Mouse (Mus musculus) left cerebral cortex, postnatal 14 days (tissue): Measurements from ENCODE around the gene Kcnj12. TPM values are rescaled to one million over a fixed set of nuclear protein-coding genes. Genes with fewer than 3 reads are reported as not detected.

Experiments used
- DNase-seq, 2 experiments: peaks; one replicate each; pipeline ENCODE4 v3.0.0; 2021 to 2022; ENCODE audit warnings: low spot score in 2 of 2, mixed read lengths in 1 of 2
- intact Hi-C: fragments of 180-260 bp; cut with DNase I; formaldehyde crosslinking; loops from one replicate; pipeline ENCODE4 v1.15.1; 2025
- total RNA-seq, 2 experiments: library from RNA; stranded (reverse); gene quantifications; 2 replicates each; pipeline ENCODE4 v1.2.3; 2021

Gene Kcnj12
- total RNA-seq, 2 experiments from 2014 or later: 12.9 to 13.5 TPM

DNA sequence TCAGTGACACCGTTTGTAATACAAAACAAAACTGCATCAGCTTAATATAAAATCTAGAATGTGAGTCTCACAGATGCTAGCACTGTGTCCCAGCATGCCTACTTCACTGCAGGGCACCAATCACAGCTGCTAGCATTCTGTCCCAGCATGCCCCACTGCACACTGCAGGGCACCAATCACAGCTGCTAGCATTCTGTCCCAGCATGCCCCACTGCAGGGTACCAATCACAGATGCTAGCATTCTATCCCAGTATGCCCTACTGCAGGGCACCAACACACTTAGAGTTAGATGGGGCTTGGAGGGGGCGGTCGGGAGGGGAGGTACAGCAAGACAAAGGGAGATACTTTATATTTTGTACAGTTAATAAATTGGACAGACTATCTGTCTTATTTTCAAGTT is 68.8 kb downstream of the Kcnj12 start:
- DNase-seq: no peak
- intact Hi-C loops: loop anchor here (1.0 to 5.0 kb wide), 2 partner anchors 137 to 159 kb away; partner anchors contain the start of gene Map2k3

DNA sequence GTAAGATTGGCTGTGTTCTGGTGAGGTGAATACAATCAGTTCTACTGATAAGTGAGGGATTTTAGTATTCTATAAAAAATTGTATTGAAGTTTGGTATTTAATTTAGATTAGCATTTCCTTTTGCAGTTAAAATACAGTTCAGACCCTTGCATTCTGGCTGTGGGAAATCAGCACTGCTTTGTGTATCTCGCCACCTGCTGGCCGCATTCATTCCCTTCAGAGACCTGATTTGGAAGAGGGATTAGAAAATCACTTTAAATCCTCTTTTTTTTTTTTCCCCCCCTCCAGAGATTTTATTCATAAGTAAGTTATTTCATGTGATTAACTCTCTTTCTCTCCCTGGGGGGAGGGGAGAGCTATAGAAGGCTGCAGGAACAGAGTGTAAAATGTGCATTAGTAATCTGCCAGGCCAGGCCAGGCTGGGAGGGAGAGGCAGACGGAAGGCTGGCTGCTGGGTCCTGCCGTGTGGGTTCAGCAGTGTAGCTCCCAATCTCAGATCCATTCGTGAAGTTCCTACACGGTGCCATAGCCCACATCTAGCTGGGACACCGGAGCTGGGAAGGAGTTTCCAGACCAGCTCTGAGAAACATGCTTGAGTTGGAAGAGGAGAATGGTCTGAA is 69.4 kb downstream of the Kcnj12 start:
- DNase-seq: peak; percentile 75 to 89
- intact Hi-C loops: loop anchor here (1.0 to 5.0 kb wide), 2 partner anchors 137 to 159 kb away; partner anchors contain the start of gene Map2k3

DNA sequence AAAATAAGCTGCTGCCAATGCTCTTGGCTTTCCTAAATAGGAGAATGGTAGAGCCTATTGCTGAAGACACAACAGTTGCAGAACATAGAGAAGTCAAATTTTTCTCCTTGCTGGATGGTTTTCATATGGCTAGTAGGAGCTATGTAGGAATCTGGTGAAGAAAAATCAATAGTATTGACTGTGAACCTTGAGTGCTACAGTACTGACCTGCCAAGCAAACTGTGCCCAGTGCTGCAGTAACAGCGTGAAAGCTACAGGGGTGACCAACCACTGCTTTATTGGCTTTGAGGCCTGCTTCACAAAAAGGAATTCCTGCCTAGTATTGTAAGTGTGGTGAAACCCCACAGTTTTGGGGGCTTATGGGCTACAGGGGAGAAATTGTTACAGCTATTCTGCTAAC is 75.7 kb downstream of the Kcnj12 start:
- intact Hi-C loops: no loop called here
- DNase-seq: no peak

DNA sequence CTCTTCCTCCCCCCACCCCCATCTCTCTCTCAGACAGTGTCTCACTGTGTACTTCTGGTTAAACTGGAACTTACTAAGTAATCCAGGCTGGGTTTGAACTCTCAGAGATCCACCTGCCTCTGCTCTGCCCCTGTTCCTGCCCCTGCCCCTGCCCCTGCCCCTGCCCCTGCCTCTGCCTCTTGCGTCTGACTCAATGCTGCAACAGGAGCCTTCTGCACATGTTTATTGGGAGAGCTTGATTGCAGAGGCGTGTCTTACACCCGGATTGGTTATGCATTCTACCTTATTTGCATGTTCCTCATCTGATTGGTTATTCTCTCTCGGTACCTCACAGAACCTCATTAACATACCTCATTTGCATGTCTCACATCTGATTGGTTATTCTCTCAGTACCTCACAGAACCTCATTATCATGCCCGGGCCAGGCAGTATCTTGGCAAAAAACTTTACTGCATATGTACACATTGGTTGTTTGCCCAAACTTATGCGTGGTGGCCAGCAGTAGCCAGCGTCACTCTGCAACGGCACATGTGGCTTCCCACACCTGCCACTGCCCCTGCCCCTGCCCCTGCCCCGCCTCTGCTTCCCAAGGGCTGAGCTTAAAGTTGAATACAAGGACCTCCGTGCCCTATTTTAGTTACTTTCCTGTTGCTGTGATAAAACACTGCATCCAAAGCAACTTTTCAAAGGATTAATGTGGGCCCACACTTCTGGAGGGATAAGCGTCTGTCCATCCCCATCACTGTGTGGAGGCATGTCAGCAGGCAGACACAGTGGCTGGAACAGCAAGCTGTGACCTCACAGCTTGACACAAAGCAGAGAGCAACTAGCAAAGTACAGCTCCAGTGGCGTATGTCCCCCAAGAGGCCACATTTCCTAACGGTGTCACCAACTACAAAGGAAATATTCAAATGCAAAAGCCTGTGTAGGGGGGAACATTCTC is 80.3 kb downstream of the Kcnj12 start:
- intact Hi-C loops: loop anchor here (5.0 to 10.0 kb wide), 4 partner anchors 40 to 402 kb away; partner anchors contain the start of genes B9d1 and Slc47a2
- DNase-seq: no peak

DNA sequence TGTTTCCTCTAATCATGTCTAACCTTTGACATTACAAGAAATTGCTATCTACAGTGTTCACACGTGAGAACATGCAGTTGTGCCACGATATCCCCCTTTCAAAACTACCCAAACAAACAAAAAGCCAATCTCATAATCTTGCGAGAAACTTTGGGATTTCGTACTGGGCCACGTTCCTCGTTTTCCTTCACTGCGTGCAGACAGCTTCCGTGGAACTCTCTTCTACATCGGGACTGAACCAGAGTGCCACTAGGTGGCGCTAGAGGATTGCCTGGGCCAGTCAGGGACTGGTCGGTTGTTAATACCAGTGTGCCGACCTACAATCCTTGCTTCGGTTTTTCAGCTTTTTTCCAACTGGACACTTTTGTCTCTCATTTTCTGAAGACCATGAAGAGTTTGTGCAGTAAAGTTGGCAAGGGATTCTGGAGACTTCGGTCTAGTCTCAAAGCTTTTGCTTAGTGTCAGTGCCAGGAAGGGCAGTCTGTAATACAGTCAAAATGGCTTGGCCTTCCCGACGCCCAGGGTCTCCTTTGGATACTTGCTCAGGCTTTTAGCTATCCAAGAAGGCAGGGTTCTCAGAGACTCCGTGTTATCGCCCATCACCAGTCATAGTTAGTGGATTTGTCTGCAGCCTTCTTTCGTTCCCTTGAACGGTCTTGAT is 82.0 kb downstream of the Kcnj12 start:
- intact Hi-C loops: loop anchor here (2.0 to 10.0 kb wide), 5 partner anchors 38 to 400 kb away; partner anchors contain the start of genes B9d1 and Slc47a2
- peak; percentile 87 to 93 for DNase-seq

DNA sequence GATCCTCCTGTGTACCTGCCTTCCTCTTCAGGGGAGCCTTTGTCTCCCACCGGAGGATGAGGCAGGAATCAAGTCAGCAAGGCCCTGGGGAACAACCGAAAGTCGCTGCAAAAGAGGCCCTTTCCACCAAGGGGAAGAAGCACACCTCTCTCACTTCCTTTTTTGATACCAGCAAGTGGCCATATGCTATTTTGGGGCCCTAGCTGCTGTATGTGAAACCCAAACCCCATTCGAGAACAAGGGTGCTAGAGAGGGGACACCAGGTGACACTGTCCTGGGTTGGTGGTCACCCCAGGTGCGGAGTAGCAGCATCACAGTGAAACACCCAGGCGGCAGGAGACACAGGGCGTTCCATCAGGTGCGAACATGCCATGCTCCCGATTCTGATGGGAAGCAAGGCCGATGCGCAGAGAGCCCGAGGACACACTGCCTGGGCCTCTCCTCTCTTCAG is 86.6 kb downstream of the Kcnj12 start:
- DNase-seq: no peak
- intact Hi-C loops: loop anchor here (5.0 to 10.0 kb wide), 3 partner anchors 48 to 396 kb away; partner anchors contain the start of genes B9d1 and Slc47a2

DNA sequence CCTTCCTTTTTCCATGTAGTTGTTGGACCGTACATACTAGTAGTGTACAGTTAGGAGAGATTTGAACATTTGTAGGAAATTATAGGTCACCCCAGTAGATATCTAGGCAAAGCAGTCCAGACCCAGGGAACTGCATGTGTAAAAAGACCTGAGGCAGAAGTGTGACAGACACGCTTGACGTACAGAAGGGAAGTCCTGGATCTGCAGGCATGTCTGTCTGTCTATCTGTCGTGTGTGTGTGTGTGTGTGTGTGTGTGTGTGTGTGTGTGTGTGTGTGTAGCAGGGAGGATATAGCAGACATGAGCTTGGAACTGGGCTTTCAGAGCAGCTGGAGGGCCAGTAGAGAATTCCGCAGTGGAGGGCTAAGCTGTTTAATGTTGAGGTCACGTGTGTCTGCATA is 87.3 kb downstream of the Kcnj12 start:
- DNase-seq: no peak
- intact Hi-C loops: loop anchor here (5.0 to 10.0 kb wide), 3 partner anchors 48 to 395 kb away; partner anchors contain the start of genes B9d1 and Slc47a2

DNA sequence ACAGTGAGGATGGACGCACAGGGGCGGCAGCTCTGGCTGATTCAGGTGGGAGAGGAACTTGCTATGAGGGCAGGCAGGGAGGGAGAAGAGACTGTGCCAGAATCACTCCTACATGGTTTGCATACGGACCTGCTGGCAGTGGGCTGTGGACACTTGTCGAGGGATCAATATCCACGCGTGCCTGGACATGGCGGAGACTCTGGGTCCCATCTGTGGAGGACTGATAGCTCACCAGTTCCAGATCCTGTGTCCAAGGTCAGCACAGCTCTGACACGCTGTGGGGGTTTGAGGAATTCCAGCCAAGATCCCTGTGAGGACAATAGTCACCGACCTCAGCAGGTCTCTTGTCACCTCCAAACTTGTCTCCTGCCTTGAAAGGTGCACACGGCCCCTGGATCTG is 87.7 kb downstream of the Kcnj12 start:
- DNase-seq: no peak
- intact Hi-C loops: no loop called here

DNA sequence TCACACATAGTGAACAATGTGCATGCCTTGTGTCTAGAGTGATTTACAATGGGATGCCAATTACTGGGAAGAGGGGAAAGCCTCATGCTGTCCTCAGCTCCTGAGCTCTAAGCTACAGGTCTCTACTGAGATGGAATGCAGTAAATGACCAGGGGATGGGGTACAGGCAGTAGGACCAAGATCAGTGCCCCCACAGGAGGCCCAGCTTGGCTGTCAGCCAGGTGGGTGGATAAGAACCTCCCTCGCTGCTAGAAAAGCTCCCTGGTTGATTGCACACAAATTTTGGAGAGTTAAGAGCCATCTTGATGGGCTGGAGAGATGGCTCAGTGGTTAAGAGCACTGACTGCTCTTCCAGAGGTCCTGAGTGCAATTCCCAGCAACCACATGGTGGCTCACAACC is 88.6 kb downstream of the Kcnj12 start:
- DNase-seq: no peak
- intact Hi-C loops: no loop called here

DNA sequence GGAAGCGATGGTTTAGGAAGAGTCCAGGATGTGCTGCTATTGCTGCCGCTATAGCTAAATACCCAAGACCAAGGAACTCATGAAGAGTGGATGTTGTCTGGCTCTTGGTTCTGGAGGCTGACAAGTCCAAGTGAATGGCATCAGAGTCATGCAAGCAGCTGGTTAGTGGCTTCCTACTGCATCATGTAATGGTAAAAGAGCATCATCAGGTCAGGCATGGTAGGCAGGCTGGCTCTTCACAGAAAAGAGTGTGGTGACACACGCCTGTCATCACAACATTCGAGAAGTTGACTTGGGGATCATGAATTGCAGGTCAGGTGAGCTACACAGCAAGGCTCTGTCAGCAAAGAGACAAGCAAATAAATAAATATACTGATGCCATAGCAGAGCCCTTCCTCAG is 89.1 kb downstream of the Kcnj12 start:
- intact Hi-C loops: no loop called here
- DNase-seq: no peak

DNA sequence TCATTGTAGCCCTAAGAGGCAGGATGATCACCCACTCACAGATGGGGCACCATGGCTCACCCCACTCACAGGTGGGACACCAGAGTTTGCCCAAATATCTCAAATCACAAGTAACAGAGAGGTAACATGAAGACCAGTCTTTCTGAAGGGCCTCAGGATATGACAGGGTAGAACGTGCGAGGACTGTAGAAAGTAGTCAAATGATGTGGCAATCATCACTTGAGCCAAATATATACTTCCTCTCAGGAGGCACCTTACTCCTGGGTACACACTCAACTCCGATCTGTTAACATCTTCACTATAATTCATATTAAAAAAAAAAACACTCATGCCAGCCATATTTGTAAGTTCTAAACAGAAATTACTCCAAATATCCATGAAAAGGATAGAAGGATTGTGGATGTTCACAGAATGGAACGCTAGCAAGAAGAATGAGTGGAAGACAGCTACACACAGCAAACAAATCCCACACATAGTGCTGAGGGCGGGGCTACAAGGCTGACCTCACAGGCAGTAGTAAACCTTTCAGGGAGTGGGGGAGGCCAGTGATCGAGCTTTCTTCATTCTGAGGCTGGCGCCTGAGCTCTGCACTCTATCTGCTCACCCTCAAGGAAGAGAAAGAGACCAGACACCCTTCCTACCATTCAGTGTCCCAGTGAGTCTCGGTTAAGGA is 90.1 kb downstream of the Kcnj12 start:
- no peak for DNase-seq
- intact Hi-C loops: no loop called here

DNA sequence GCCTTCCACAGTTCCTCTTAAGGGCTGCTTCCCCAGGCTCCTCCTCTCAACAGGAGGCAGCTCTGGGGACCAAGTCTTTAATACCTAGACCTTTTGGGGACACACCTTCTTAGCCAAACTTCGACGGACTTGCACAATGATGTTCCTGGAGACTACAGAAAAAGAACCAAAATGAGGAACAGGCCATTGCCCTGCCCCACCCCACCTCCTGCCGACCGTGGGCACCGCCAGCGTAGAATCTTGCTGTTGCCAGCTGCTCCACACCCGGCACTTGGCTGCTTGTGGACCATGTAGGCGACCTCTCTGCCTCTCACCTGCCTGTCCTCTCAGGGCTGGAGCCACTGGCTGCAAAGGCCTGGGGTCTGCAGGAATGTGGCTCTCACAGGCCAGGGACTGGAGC is 93.9 kb downstream of the Kcnj12 start:
- intact Hi-C loops: no loop called here
- no peak for DNase-seq

DNA sequence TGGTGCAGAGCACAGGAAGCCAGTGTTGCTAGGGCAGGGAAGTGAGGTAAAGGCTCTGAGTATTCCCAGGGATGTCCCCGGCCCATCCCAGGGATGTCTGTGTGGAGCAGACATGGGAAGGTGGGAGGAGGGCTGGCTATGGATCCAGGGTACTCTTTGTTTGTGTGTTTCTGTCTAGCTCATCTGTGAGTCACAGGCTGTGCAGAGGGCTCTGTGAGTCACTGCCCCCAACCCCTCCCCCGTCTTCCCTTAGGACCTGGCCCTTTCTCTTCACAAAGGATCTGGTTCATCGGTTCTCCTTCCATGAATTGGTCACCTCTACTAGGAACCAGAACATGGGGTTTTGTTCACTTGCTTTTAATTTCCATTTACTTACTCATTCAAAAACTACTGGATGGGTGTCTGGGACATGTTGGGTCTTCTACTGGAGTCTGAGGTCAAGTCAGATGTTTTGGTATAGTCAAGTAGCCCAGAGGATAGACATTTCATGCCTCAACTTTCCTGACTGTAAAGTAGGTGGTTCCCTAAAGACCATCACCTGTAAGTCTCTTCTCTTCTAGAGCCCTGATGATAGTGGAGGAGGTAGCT is 97.7 kb downstream of the Kcnj12 start:
- intact Hi-C loops: no loop called here
- no peak for DNase-seq

Other genes starting within 250 kb of the Kcnj12 start
- 1 to 10 TPM; 3.4 to 3.9 TPM for gene Top3a, start 245.2 kb upstream of the Kcnj12 start, total RNA-seq
- 10 to 100 TPM; 25.5 to 26.5 TPM for gene Smcr8, start 245.0 kb upstream of the Kcnj12 start, total RNA-seq
- 1 to 10 TPM; 1.7 to 2.8 TPM for gene Shmt1, start 210.8 kb upstream of the Kcnj12 start, total RNA-seq
- gene Dhrs7b, start 191.9 kb upstream of the Kcnj12 start, total RNA-seq: 10 to 100 TPM; 30.6 to 31.5 TPM
- 10 to 100 TPM; 24.7 to 27.0 TPM for gene Tmem11, start 143.3 kb upstream of the Kcnj12 start, total RNA-seq
- 10 to 100 TPM; 10.6 to 11.8 TPM for gene Natd1, start 107.8 kb upstream of the Kcnj12 start, total RNA-seq
- 10 to 100 TPM; 12.1 to 14.7 TPM for gene Map2k3, start 90.5 kb upstream of the Kcnj12 start, total RNA-seq
- 1 to 10 TPM; 1.2 to 1.6 TPM for gene Tnfrsf13b, start 104.2 kb downstream of the Kcnj12 start, total RNA-seq
- 100 to 1,000 TPM; 275 to 287 TPM for gene Usp22, start 152.5 kb downstream of the Kcnj12 start, total RNA-seq
- gene Aldh3a1, start 185.0 kb downstream of the Kcnj12 start, total RNA-seq: 1 to 10 TPM; 1.5 to 1.7 TPM
- 10 to 100 TPM; 45.2 to 50.3 TPM for gene Aldh3a2, start 244.9 kb downstream of the Kcnj12 start, total RNA-seq